Mouse (Mus musculus): ENCODE measurements around the gene Pnrc1.

DNA sequence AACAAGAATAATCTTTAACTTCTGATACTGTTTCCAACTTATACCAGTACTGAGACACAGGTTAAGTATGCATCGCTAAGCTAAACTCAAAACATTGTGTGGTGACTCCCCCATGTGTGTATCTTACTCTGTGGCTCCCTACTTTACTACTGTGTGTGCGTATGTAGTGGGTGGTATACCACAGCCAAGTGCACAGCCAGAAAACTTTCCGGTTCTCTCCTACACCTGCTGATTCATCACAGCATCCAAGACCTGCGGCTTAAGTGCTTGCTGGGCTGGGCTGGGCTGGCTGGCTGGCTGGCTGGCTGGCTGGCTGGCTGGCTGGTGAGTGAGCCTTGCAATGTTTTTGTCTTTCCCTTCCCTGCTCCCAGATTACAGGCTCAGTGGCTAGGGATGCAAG, 46.0 kb downstream of the Pnrc1 start:
- TF ChIP-seq CTCF (conservative IDR thresholded peaks at IDR 0.05; ENCODE audit: insufficient read depth, insufficient read length, low read depth, low read length) (no peak), POLR2A (IDR thresholded peaks at IDR 0.05; ENCODE audit: low read depth, low read length) (no peak)
